Mouse (Mus musculus) forebrain, postnatal 0 days (tissue): ENCODE data around the gene Tm4sf4. TPM values are rescaled to one million over a fixed set of nuclear protein-coding genes. Genes with fewer than 3 reads are reported as not detected.

Experiments used
- ATAC-seq: fragments of 200-750 bp; cut with Nextera tagmentation; 2 replicates; pipeline ENCODE4 v1.8.0; 2017; ENCODE audit warnings: mild to moderate bottlenecking, moderate library complexity
- DNase-seq: peaks from one replicate; pipeline ENCODE4 v3.0.0-alpha.2; 2015
- H3K27ac ChIP-seq: fragments of 300-500 bp; sonication (generic); 2 replicates; pipeline ENCODE4 v1.5.1; 2014; ENCODE audit warnings: low read depth, mild to moderate bottlenecking, antibody characterized with exemption, low read length, moderate library complexity, mixed read lengths
- H3K27me3 ChIP-seq: fragments of 300-500 bp; sonication (generic); 2 replicates; pipeline ENCODE4 v1.6.1; 2014; ENCODE audit warnings: mild to moderate bottlenecking, low read length, mixed read lengths; ENCODE audit not compliant: insufficient read depth
- H3K36me3 ChIP-seq: fragments of 300-500 bp; sonication (generic); 2 replicates; pipeline ENCODE4 v1.6.1; 2014; ENCODE audit warnings: mild to moderate bottlenecking, moderate library complexity; ENCODE audit not compliant: insufficient read depth
- H3K4me1 ChIP-seq: fragments of 300-500 bp; sonication (generic); 2 replicates; pipeline ENCODE4 v1.6.1; 2014; ENCODE audit warnings: antibody characterized with exemption; ENCODE audit not compliant: insufficient read depth
- H3K4me2 ChIP-seq: fragments of 300-500 bp; sonication (generic); 2 replicates; pipeline ENCODE4 v1.6.1; 2014; ENCODE audit warnings: low read depth, mild to moderate bottlenecking, moderate library complexity
- H3K4me3 ChIP-seq: fragments of 300-500 bp; sonication (generic); 2 replicates; pipeline ENCODE4 v1.5.1; 2014; ENCODE audit warnings: low read depth, low read length, mixed read lengths
- H3K9ac ChIP-seq: fragments of 300-500 bp; sonication (generic); 2 replicates; pipeline ENCODE4 v1.6.1; 2014; ENCODE audit warnings: mild to moderate bottlenecking
- H3K9me3 ChIP-seq: fragments of 300-500 bp; sonication (generic); 2 replicates; pipeline ENCODE4 v1.6.1; 2016; ENCODE audit warnings: low read length
- CTCF ChIP-seq: sonication (generic); IDR thresholded peaks from 2 replicates; pipeline ENCODE4 v1.5.1; 2016; ENCODE audit warnings: antibody characterized with exemption, control low read depth, low read depth
- WGBS: fragments of 180-500 bp; shearing (Covaris S2); extraction: QIAGEN DNeasy Blood & Tissue Kit; methylation state at CpG from one replicate; pipeline ENCODE4 v1.1.7; 2014; 5-methylcytosine and 5-hydroxymethylcytosine counted together
- polyA plus RNA-seq: library from polyadenylated mRNA; unstranded; fragments of >200 nt; fragmentation: Nextera tagmentation; extraction: Ambion mirVana; gene quantifications from 2 replicates; pipeline ENCODE4 v1.2.1, GENCODE M21; 2015
- total RNA-seq: library from RNA; depleted of rRNA; stranded (reverse); fragments of >200 nt; gene quantifications from 2 replicates; pipeline ENCODE4 v1.2.3, GENCODE M21; 2014; rRNA removed

Gene Tm4sf4
- total RNA-seq: 0.23 TPM in 1 of 2 replicates, not detected in the other
- 0.09 TPM in 1 of 2 replicates, not detected in the other for polyA plus RNA-seq

DNA sequence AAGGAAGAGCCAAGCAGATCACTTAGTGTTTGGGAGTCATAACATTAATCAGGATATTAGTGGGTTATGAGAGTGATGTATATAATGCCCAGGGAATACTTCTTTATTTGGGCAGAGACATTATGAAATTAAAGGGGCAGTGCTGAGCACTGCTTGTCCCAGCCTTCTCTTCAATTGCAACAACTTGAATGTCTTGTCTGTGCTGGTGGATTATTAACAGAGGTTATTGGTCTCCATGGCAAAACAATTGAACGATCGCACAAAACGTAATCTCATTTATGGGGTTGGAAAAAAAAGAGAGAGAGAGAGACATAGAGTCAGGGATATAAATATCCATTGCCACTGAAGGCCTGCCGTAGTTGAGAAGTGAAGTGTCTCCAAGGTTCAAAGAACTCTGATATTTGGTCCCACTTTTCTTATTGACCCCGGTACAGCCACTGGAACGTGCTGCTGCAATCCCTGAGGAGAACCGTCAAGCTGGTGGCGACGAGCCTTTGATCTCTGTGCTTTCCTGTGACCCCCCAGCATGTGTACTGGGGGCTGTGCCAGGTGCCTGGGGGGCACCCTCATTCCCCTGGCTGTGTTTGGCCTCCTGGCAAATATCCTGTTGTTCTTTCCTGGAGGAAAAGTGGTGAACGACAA is at the start of gene Tm4sf4:
Tm4sf4 (plus strand) TSS at position 226 of the 642 bp plus-strand sequence.
- no peak within 1 kb of the TSS for H3K27ac ChIP-seq
- DNase-seq (no peak), ATAC-seq (no peak)
- no peak within 1 kb of the TSS for H3K9ac ChIP-seq
- WGBS: 73% methylated on average over 10 of the region's 10 CpGs
- H3K4me1 ChIP-seq: no peaks in the 10 kb centered on the region
- no peaks in the 10 kb centered on the region for H3K9me3 ChIP-seq
- H3K27me3 ChIP-seq: no peaks in the 10 kb centered on the region
- H3K36me3 ChIP-seq: no peaks in the 10 kb centered on the region
- no peak within 1 kb of the TSS for H3K4me2 ChIP-seq
- TF ChIP-seq CTCF: no peak
- H3K4me3 ChIP-seq: no peak within 1 kb of the TSS

DNA sequence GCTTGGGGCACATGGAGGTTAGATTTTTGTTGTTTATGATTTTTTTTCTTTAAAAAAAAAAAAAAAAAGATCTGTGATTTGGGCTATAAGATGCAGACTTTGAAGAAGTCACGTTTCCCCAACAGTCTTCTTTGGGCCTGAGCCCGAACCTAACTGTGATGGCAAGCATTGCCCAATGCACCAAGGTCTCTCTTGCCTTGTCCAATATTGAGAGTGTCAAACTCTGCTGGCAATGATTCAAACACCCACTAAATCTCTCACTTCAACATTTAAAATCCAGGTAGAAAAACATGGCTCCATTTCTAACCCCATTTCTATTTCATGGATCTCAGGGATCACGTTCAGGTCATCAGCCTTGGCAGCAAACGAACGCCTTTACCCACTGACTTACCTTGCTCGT is 38.7 kb upstream of the Tm4sf4 start:
- no peak overlapping the region for H3K9ac ChIP-seq
- H3K4me2 ChIP-seq: no peak overlapping the region
- H3K9me3 ChIP-seq: no peaks in the 10 kb centered on the region
- no peaks in the 10 kb centered on the region for H3K36me3 ChIP-seq
- H3K27me3 ChIP-seq: no peaks in the 10 kb centered on the region
- no peak for TF ChIP-seq CTCF
- H3K4me3 ChIP-seq: no peak overlapping the region
- WGBS: 90% methylated on average over 6 of the region's 6 CpGs
- no peak for ATAC-seq
- H3K27ac ChIP-seq: no peak overlapping the region
- H3K4me1 ChIP-seq: no peaks in the 10 kb centered on the region
- DNase-seq: no peak

GRCm38 (mm10) chr3:57386895-57387294 is 38.2 kb upstream of the Tm4sf4 start:
- 92% methylated on average over 2 of the region's 2 CpGs for WGBS
- Histone ChIP-seq H3K27me3 (no peaks in the 10 kb centered on the region), H3K4me1 (no peaks in the 10 kb centered on the region), H3K27ac (no peak overlapping the region), H3K9ac (no peak overlapping the region), H3K4me3 (no peak overlapping the region), H3K36me3 (no peaks in the 10 kb centered on the region), H3K9me3 (no peaks in the 10 kb centered on the region), H3K4me2 (no peak overlapping the region)
- TF ChIP-seq CTCF: no peak
- no peak for DNase-seq
- ATAC-seq: no peak

DNA sequence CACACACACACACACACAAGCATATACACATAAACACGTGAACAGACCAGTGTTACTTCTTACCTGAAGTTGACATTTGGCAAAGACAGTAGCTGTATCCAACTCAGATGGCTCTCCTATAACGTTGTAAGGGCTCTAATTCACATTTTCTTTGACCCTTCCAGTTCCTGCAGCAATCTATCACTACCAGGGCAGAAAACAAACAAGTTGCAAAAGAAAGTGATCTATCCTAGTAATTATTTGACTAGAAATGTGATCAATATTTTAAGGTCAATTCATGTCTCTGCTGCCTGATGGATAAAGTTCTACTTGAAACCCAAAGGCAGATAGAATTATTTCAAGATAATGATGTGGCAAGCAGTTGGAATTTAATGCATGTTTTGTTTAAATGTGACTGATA is 37.5 kb upstream of the Tm4sf4 start:
- Histone ChIP-seq H3K4me2 (no peak overlapping the region), H3K9me3 (no peaks in the 10 kb centered on the region), H3K4me3 (no peak overlapping the region), H3K36me3 (no peaks in the 10 kb centered on the region), H3K9ac (no peak overlapping the region), H3K4me1 (no peaks in the 10 kb centered on the region), H3K27ac (no peak overlapping the region), H3K27me3 (no peaks in the 10 kb centered on the region)
- ATAC-seq (no peak), DNase-seq (no peak)
- 81% methylated on average over 2 of the region's 2 CpGs for WGBS
- no peak for TF ChIP-seq CTCF

- 90% methylated on average over 4 of the region's 4 CpGs for WGBS
- Histone ChIP-seq H3K36me3 (no peaks in the 10 kb centered on the region), H3K4me1 (no peaks in the 10 kb centered on the region), H3K27ac (no peak overlapping the region), H3K4me2 (no peak overlapping the region), H3K4me3 (no peak overlapping the region), H3K9ac (no peak overlapping the region), H3K27me3 (no peaks in the 10 kb centered on the region), H3K9me3 (no peaks in the 10 kb centered on the region)
- no peak for ATAC-seq
- DNase-seq: no peak
- TF ChIP-seq CTCF: no peak
Measured at GRCm38 (mm10) chr3:57411535-57411934, 13.6 kb upstream of the Tm4sf4 start.

GRCm38 (mm10) chr3:57420233-57420632 is 4.9 kb upstream of the Tm4sf4 start:
- Histone ChIP-seq H3K4me2 (no peak overlapping the region), H3K4me3 (no peak overlapping the region), H3K27me3 (no peaks in the 10 kb centered on the region), H3K4me1 (no peaks in the 10 kb centered on the region), H3K9me3 (no peaks in the 10 kb centered on the region), H3K36me3 (no peaks in the 10 kb centered on the region), H3K9ac (no peak overlapping the region), H3K27ac (no peak overlapping the region)
- DNase-seq (no peak), ATAC-seq (no peak)
- WGBS: 72% methylated on average over 2 of the region's 2 CpGs
- no peak for TF ChIP-seq CTCF

DNA sequence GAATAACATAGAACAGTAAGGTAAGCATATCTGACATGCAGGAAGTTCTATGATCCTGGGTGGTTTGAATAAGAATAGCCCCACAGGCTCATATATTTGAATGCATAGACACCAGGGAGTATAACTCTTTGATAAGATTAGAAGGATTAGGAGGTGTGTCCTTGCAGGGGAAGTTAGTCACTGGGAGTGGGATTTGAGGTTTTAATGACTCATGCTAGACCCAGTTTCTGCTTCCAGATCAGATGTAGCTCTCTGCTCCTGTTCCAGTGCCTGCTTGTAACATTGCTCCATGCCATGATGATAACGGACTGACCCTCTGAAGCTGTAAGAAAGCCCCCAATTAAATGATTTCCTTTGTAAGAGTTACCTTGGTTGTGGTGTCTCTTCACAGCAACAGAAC is 4.5 kb upstream of the Tm4sf4 start:
- TF ChIP-seq CTCF: no peak

More for the DNA sequence above, 4.5 kb upstream of the Tm4sf4 start:
- no peak overlapping the region for H3K27ac ChIP-seq
- no peaks in the 10 kb centered on the region for H3K27me3 ChIP-seq
- DNase-seq (no peak), ATAC-seq (no peak)
- H3K4me3 ChIP-seq: no peak overlapping the region
- no peaks in the 10 kb centered on the region for H3K9me3 ChIP-seq
- no peaks in the 10 kb centered on the region for H3K4me1 ChIP-seq
- 83% methylated on average over 1 of the region's 1 CpGs for WGBS
- H3K4me2 ChIP-seq: no peak overlapping the region
- no peaks in the 10 kb centered on the region for H3K36me3 ChIP-seq
- no peak overlapping the region for H3K9ac ChIP-seq
